Mouse (Mus musculus) embryonic fibroblast, embryonic 13.5 days (primary cell): ENCODE measurements around the gene Abcb8.

Experiments used
- CTCF ChIP-seq: IDR thresholded peaks from 2 replicates; pipeline ENCODE4 v1.5.1; 2011; ENCODE audit warnings: mild to moderate bottlenecking, control low read depth, low read length, moderate library complexity, borderline replicate concordance; ENCODE audit not compliant: insufficient read depth
- POLR2A ChIP-seq: IDR thresholded peaks from 2 replicates; pipeline ENCODE4 v1.6.1; 2011; ENCODE audit warnings: low read depth, mild to moderate bottlenecking, control low read depth, low read length, moderate library complexity

DNA sequence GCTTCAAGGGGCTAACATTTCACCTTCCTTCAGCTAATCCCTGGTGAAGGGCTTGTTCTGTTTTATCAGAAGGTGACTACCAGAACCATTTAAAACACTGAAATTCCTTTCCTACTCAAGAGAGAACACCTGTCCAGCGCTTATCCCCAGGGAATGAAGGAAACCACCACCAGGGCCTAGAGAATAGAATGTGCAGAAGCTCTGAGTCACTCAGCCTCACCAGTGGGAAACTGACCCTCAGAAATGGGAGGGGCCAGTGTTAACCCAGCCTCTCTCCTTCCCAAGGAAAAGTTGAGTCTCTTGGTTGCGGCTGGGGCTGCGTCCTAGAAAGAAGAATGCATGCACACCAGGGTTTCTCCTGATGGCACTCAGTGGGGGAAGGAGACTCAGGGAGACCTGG lies 61.6 kb downstream of the Abcb8 start:
- TF ChIP-seq CTCF (no peak), POLR2A (no peak)
